Mouse (Mus musculus) erythroblast, embryonic 14.5 days (primary cell): ENCODE data around the gene Wbp2nl. TPM values are rescaled to one million over a fixed set of nuclear protein-coding genes. Genes with fewer than 3 reads are reported as not detected.

Source experiments
- H3K27me3 ChIP-seq: 2 replicates; pipeline ENCODE4 v1.6.1; 2012; ENCODE audit warnings: inconsistent platforms; ENCODE audit not compliant: control insufficient read depth
- H3K36me3 ChIP-seq: 2 replicates; pipeline ENCODE4 v1.6.1; 2012; ENCODE audit warnings: mild to moderate bottlenecking, inconsistent platforms; ENCODE audit not compliant: control insufficient read depth
- H3K4me1 ChIP-seq: 2 replicates; pipeline ENCODE4 v1.6.1; 2012; ENCODE audit warnings: inconsistent platforms; ENCODE audit not compliant: control insufficient read depth
- H3K4me3 ChIP-seq: replicated peaks from 2 replicates; pipeline ENCODE3; 2012; ENCODE audit warnings: moderate library complexity, mild to moderate bottlenecking, inconsistent platforms
- H3K9me3 ChIP-seq: 2 replicates; pipeline ENCODE4 v1.6.1; 2012; ENCODE audit warnings: low read length, inconsistent platforms, mixed read lengths; ENCODE audit not compliant: control insufficient read depth
- GATA1 ChIP-seq: IDR thresholded peaks from 2 replicates; pipeline ENCODE4 v1.6.1; 2012; ENCODE audit warnings: low read length, inconsistent platforms, mixed read lengths
- TAL1 ChIP-seq: IDR thresholded peaks from 3 replicates; pipeline ENCODE4 v1.6.1; 2012; ENCODE audit warnings: low read length, inconsistent platforms, mixed read lengths
- polyA plus RNA-seq: library from polyadenylated mRNA; stranded (reverse); fragments of >175 nt; gene quantifications from 2 replicates; pipeline ENCODE4 v1.2.3, GENCODE M21; 2012

The Wbp2nl gene
- polyA plus RNA-seq, 1 experiment = not detected

DNA sequence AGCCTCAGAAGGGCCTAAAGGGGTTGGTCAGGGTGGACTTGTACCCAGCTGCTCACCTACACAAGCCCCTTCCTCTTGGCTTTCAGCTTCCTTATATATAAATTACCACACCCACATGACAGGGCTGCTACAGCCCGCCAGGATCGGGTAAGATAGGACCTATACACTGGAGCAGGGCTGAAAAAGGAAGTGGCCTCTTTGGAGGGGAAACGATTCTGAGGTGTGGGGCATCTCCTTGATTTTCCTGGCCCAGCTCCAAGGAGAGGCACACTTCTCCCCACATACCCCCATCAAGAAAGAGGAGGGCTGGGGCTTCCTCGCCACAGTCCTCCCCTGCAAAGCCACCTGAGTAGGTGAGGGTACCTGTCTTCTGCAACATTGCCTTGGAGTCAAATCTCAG is 39.1 kb downstream of the Wbp2nl start:
- no peaks in the 10 kb centered on the region for H3K27me3 ChIP-seq
- peaks cover 66% of the 10 kb centered on the region for H3K4me1 ChIP-seq
- peak overlapping the region; percentile 91 for H3K4me3 ChIP-seq
- H3K9me3 ChIP-seq = no peaks in the 10 kb centered on the region
- no peak for TF ChIP-seq GATA1
- no peak for TF ChIP-seq TAL1
- peaks cover 52% of the 10 kb centered on the region for H3K36me3 ChIP-seq

DNA sequence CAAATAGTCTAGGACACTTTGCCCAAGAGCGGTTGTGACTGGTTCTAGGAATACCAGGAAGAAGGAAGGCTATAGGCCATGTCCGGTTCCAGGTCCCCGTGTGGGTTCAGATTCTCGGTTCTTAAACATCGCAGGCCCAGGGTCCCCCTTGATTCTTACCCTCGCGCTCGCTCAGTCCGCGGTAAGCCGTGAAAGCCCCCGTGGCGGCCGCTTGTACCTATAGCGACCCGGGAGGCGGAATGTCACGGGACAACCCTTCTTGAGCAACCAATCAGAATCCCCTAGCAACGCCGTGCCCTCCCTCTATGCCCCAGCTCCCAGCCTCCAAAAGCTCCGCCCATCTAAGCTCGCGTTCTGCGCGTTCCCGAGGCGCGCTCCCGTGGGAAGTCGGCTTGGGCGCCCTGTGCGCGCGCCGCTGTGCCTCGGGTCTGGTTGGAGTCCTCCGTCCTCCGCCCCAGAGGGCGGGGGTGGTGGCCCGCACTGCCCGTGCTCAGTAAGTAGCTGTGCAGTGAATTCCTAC is 39.9 kb downstream of the Wbp2nl start, which contains the start of the genes Naga, Pheta2 and Smdt1:
TSS of gene Naga (minus strand) at position 333 of the 520 bp plus-strand sequence.
TSS of gene Pheta2 (plus strand) at position 350 of the 520 bp plus-strand sequence.
TSS of gene Smdt1 (plus strand) at position 367 of the 520 bp plus-strand sequence.
- peaks cover 2% of the 10 kb centered on the region; the same call in 1 of the 2 replicates for H3K9me3 ChIP-seq
- peak within 1 kb of the TSS; percentile 91 for H3K4me3 ChIP-seq
- no peak for TF ChIP-seq TAL1
- TF ChIP-seq GATA1 = no peak
- no peaks in the 10 kb centered on the region for H3K27me3 ChIP-seq
- H3K36me3 ChIP-seq = peaks cover 53% of the 10 kb centered on the region
- peaks cover 74% of the 10 kb centered on the region for H3K4me1 ChIP-seq

DNA sequence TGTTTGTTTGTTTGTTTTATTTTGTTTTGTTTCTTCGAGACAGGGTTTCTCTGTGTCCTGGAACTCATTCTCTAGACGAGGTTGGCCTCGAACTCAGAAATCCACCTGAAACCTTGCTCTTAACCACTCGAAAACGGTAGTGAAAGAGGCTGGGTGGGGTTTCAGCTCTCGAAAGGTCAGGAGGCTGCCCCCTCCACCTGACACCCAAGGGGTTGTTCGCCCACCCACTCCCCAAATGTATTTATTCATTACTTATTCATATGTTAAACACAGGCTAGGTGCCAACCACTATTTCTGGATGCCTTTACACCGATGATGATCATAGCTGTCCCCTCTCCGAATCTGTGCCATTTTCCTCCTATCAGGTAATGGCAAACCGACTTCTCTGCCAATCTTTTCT is 40.4 kb downstream of the Wbp2nl start:
- Histone ChIP-seq H3K9me3 (peaks cover 2% of the 10 kb centered on the region; the same call in 1 of the 2 replicates), H3K36me3 (peaks cover 54% of the 10 kb centered on the region), H3K4me1 (peaks cover 79% of the 10 kb centered on the region), H3K27me3 (no peaks in the 10 kb centered on the region), H3K4me3 (peak overlapping the region; percentile 91)
- TF ChIP-seq TAL1 (no peak), GATA1 (no peak)

DNA sequence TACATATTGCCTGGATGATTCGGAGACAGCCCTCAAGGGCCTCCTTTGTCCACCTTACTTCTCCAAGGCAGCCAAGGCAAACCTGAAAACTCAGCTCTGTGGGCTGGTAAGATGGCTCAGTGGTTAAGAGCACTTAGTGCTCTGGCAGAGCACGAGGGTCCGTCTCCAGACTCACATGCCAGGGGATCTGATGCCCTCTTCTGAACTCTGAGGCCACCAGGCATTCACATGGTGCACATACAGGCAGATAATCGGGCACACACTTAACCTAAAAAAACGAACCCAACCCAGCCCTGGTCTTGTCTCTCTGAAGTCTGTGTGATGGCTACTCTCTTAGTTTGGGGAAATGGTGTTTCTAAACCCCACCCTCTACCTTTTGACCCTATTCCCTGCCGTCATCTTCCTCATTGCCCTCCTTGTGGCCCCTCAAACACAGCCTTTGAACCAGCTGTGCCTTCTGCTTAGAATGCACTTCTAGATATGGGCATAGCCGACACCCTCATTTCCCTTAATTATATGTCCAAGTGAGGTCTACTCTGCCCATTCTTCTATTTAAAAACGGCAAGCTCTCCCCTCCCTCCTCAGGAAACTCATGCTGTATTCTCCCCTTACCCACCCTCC is 41.0 kb downstream of the Wbp2nl start:
- Histone ChIP-seq H3K27me3 (no peaks in the 10 kb centered on the region), H3K9me3 (peaks cover 2% of the 10 kb centered on the region; the same call in 1 of the 2 replicates), H3K4me1 (peaks cover 85% of the 10 kb centered on the region), H3K36me3 (peaks cover 54% of the 10 kb centered on the region), H3K4me3 (peak overlapping the region; percentile 91)
- no peak for TF ChIP-seq TAL1
- TF ChIP-seq GATA1 = no peak

DNA sequence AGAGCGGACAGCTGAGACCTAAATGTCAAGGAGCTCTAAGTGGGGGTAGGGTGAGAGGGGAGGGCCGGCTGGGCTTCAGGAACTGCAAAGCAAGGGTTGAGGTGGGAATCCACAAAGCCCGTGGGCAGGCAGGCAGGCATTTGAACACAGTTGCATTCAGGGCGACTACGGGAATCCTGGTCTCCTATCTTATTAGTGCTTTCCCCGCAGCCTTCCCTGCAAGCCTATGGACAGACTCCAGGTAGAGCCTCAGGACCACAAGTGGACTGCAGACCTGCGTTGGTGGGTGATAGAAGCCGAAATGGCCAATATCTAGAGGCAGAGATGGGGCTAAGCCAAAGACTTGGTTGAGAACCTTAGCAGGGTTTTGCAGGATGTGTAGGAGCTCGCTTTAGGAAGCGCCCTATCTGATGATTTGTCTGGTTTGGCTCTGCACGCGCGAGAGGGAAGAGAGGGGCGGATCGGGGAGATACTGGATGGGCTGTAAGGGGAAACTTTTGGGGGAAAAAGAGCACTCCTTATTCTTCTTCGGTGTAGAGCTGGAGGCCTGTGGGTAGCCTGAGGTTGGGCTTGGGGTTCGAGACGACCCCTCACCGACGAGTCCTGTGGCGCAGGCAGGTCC is 41.8 kb downstream of the Wbp2nl start:
- Histone ChIP-seq H3K4me1 (peaks cover 89% of the 10 kb centered on the region), H3K4me3 (peak overlapping the region; percentile 91), H3K27me3 (no peaks in the 10 kb centered on the region), H3K9me3 (peaks cover 2% of the 10 kb centered on the region; the same call in 1 of the 2 replicates), H3K36me3 (peaks cover 54% of the 10 kb centered on the region)
- TF ChIP-seq TAL1 (no peak), GATA1 (0 out of 2 replicates have a peak, but pooled peaks have one; percentile 4)

DNA sequence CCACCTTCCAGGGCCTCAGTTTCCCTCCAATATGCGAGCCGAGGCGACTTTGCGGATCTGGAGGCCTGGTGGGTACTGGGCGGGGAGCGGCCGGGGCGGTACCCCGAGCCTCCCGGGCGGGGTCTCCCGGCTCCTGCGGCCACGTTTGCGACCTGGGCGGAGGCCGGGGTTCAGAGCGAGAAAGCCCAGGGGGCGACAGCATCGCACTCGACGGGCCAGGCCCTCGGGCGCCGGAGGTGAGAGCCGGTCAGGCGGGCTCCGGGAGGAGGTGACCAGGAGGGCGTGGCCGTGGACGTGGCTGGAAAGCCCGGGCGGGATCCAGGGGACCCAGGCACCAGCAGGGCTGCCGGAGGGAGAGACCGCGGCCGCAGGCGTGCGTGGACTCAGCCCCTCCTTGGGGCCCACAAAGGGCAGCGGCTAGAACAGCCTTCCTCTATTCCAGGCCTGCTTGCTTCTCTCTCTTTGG is 42.3 kb downstream of the Wbp2nl start:
- Histone ChIP-seq H3K9me3 (peaks cover 2% of the 10 kb centered on the region; the same call in 1 of the 2 replicates), H3K36me3 (peaks cover 51% of the 10 kb centered on the region), H3K4me3 (peak overlapping the region; percentile 91), H3K27me3 (no peaks in the 10 kb centered on the region), H3K4me1 (peaks cover 88% of the 10 kb centered on the region)
- no peak for TF ChIP-seq GATA1
- TF ChIP-seq TAL1 = no peak

DNA sequence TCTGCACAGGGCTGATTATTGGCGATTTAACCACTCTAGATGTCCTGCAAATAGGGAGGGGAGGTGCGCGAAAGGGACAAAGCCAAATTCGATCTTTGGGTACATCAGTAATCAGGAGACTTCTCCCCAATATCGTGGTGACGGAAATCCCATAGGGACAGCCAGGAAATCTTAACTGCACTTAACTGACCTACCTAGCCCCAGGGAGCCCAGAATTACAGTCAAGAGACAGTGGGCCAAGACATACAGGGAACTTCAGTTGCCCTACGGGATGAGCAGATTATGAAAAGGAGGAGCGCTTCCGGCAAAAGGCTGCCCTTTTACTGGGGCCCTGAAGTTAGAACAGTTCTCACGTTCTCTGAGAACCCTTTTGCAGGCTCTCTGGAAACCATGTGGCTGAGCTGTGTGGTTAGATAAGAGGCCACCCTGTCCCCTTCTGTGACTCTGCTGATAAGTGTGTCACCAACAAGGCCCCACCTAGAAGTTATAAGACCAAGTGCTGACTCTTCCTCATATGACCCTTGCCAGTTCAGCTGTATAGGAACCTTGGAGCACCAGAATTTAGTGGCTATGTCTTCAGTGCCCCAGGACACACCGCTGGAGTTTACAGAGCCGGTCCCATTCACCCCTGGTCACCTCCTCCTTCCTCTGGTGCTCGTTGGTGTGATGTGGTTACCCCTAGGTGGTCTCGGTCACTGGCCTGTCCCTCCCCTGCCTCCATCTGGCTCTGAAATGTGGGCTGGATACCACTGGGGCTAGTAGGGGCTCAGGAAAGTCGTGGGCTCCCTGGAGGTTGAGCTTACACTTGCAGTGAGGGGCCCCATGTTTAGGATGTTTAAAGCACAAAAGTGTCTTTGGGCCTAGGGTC is 43.2 kb downstream of the Wbp2nl start:
- peaks cover 2% of the 10 kb centered on the region; the same call in 1 of the 2 replicates for H3K9me3 ChIP-seq
- no peaks in the 10 kb centered on the region for H3K27me3 ChIP-seq
- peaks cover 45% of the 10 kb centered on the region for H3K36me3 ChIP-seq
- TF ChIP-seq TAL1 (peak; percentile 80), GATA1 (peak; percentile 89)
- H3K4me3 ChIP-seq = peak overlapping the region; percentile 91
- peaks cover 87% of the 10 kb centered on the region for H3K4me1 ChIP-seq

DNA sequence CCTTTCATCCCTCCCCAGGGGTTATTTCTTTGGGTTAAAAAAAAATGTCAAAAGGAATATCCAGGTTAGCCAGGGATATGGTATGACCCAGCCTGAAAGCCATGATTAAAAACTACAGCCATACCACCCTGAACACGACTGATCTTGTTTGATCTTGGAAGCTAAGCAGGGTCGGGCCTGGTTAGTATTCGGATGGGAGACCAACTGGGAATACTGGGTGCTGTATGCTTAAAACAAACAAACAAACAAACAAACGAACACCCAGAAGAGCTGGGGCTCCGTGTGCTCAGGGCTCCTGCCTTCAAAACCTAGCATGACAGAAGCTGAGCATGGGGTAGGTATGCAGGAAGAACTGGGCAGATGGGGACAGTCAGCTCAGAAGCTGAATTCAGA is 43.8 kb downstream of the Wbp2nl start:
- Histone ChIP-seq H3K9me3 (peaks cover 2% of the 10 kb centered on the region; the same call in 1 of the 2 replicates), H3K27me3 (no peaks in the 10 kb centered on the region), H3K4me1 (peaks cover 87% of the 10 kb centered on the region), H3K36me3 (peaks cover 47% of the 10 kb centered on the region), H3K4me3 (peak overlapping the region; percentile 91)
- TF ChIP-seq GATA1 (no peak), TAL1 (no peak)
